Mouse (Mus musculus): ENCODE measurements around the gene Gm42420.
A peak's percentile ranks its signal among the peaks of the same experiment; 100 is the strongest.

Gene Gm42420

GRCm38 (mm10) chr6:39573791-39574554 lies 11.6 kb upstream of the Gm42420 start, which contains the start of gene Adck2:
Gene Adck2 (plus strand): TSS chr6:39573873.
- peak; percentile 69 for DNase-seq (ENCODE audit: low spot score)

- DNase-seq (ENCODE audit: low spot score) = no peak
These were observed 11.0 kb upstream of the Gm42420 start for GRCm38 (mm10) chr6:39574555-39574869.

DNA sequence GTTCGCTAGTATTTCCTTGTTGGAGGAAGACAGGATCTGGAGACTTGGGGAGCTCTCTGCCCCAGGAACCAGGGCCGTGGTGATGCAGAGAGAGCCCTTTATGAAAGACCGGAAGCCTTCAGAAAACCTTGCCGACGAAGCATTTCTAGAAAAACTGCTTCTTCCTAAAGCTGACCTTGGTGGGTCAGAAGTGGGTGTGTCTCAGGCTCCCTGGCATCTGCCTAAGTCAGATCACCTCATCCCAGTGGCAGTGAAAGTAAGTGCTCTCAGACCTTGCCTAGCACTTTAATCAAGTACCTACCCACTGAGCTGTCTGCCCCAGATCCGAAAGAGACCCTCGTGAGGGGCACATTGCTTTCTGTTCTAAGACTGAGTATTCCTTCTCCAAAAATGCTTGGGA lies 10.6 kb upstream of the Gm42420 start:
- no peak for DNase-seq (ENCODE audit: low spot score)

DNA sequence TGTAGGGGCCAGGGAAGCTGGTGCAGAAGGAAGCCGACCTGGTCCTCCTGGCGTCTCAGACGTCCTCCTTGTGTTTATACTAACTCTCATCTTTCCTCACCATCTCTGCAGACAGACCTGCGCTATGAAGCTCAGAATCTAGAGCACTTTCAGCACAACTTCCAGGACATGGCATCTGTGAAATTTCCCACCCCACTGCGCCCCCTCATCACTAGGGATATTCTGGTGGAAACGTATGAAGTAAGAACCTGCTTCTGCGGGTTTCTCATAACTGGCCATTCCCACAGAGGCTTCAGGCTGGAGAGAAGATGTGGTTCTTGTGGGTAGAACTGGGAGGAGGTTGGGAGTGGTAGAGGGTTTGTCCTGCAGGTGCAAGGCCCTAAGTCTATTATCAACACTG lies 6.0 kb upstream of the Gm42420 start:
- no peak for DNase-seq (ENCODE audit: low spot score)

GRCm38 (mm10) chr6:39580558-39580957 lies 5.0 kb upstream of the Gm42420 start:
- no peak for DNase-seq (ENCODE audit: low spot score)

- no peak for DNase-seq (ENCODE audit: low spot score)
These were observed 4.3 kb upstream of the Gm42420 start for GRCm38 (mm10) chr6:39581087-39581784.

DNA sequence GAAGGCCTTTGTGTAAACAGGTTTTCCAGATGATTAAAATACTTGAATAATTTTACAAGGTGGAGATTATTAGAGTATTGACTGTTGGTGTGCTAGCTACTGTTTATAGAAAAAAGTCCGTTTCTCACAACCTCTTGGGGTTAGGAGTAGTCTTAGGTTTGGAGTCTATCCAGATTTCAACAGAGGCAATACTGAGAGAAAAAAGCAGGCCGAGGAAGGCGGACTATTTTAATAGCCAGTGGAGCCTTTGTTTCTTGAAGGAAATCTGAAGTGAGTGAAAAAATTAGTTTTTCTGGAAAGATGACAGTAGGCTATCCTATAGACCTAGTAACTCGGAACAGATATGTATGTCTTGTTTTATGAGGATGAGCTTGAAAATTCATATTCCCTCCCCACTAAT lies 5.9 kb downstream of the Gm42420 start:
- no peak for DNase-seq (ENCODE audit: low spot score)

- DNase-seq (ENCODE audit: low spot score) = peak; percentile 88
These were observed 7.1 kb downstream of the Gm42420 start, which contains the start of gene Ndufb2 for GRCm38 (mm10) chr6:39592401-39593214. Gene Ndufb2 (plus strand): TSS chr6:39592574.

DNA sequence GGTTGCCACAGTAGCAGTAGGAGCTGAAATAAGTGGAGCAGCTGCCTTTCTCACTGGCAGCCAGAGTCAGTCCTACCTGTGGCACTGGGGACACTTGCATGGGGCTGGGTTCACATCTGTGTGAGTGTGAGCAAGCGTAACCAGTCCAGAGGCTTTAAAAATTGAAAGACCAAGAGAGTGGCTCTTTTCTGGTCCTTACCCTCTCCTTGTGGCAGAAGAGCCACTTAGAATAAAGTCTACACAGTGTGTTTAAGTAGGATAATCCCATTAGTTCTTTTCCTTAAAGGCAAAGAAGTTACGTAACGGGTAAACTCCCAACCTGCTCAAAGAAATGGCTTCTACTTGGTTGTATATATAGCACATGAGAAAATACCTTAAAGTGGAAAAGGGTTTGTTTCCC lies 15.3 kb downstream of the Gm42420 start:
- DNase-seq (ENCODE audit: low spot score) = no peak

GRCm38 (mm10) chr6:39601828-39602227 lies 16.3 kb downstream of the Gm42420 start:
- no peak for DNase-seq (ENCODE audit: low spot score)

DNA sequence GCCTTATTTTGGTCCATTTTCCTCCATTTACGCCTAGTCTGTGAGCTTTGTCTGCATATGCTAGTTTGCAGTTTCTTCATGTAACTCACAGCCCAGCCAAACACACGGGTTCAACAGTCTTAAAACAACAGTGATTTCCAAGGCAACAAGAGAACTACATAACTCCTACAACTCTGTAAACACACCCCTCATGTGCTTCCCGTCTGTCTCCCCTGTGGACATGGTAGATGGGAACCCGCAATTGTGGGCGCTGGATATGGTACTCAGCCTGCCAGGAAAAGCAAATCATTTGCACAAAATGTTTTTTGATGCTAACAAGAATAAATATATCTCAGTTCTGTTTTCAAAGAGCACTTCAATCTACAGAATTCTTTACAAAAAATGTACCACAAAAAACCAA lies 19.0 kb downstream of the Gm42420 start:
- DNase-seq (ENCODE audit: low spot score) = no peak

DNA sequence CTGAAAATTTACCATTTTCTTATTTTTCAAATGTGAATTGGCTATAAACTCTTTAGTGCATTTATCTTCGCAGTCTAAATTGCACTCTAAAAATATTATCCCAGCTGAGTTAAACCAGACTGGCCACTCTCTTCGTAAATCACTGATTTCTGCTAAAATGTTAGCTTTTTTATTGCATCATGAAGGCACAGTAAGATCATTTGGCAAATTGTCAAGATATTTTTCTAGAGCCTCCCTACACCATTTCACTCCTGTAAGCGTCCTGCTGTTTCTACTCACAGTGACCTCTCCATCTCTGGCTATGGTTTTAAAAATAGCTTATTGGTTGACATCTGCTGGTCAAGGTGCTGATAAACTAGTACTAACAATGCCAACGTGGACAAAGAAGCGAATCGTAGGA lies 20.5 kb downstream of the Gm42420 start:
- DNase-seq (ENCODE audit: low spot score) = no peak

- no peak for DNase-seq (ENCODE audit: low spot score)
These were observed 21.3 kb downstream of the Gm42420 start for GRCm38 (mm10) chr6:39606862-39607261.

DNA sequence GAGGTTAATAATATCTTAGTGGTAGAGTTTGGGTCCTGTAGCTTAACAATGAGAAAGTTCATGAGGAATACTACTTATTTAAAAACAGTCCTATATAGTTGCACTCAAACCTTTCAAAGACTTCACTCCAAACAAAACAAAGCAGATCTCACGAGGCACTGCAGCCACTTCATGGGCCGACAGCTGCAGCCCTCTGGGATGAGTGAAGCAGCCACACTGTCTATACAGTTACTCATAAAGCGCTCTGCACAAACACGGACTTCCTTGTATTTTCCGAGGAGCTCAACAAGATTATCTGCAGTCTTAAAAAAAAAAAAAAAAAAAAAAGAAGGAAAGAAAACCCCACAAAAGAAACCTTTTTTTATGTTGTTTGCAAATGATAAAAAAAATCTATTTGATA lies 21.8 kb downstream of the Gm42420 start:
- no peak for DNase-seq (ENCODE audit: low spot score)

GRCm38 (mm10) chr6:39610207-39610606 lies 24.7 kb downstream of the Gm42420 start:
- no peak for DNase-seq (ENCODE audit: low spot score)

GRCm38 (mm10) chr6:39611296-39611695 lies 25.7 kb downstream of the Gm42420 start:
- no peak for DNase-seq (ENCODE audit: low spot score)

All from ovary, adult 18-20 months (tissue).